Mouse (Mus musculus) lung, postnatal 10 days (tissue): ENCODE data around the gene Slc35e1.
A peak's percentile ranks its signal among the peaks of the same experiment; 100 is the strongest.

Source experiments
- DNase-seq: peaks from one replicate; pipeline ENCODE4 v3.0.0; 2021

Slc35e1 gene

GRCm38 (mm10) chr8:72485456-72486199 is 6.8 kb downstream of the Slc35e1 start:
- DNase-seq, result peak; percentile 85

DNA sequence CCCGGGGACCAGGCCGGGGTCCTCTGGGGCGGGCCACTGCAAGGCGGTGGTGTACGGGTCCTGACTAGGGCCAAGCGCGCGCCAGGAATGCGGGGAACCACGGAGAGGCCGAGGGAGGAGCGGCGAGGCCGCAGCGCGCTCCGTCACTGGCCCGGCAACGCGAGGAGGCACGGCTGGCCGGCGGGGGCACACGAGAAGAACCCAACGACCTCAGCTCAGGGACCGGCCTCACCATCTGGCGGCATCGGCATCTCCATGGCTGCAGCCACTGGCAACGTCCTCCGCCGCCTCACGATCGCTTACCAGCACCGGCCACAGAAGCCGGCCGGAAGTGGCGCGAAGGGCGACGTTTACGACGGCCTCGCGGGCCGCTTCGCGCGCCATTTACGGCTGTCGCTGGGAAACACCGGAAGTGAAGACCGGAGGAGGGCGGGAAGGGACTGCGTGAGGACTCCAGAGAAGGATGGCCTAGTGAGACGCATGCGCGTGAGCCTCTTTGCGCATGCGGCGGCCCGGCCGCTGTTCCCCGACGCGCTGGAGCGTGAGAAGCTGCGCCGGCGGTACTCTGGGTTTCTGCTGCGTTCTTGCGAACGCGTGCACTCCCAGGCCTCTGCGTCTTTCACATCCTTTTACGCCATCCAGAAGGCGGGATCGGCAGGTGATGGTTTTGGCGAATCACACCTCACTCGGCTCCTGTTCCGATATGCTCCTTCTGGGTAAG is 17.4 kb downstream of the Slc35e1 start, which contains the start of gene Cherp:
Cherp (minus strand) TSS at position 401 of the 721 bp plus-strand sequence.
- peak; percentile 98 for DNase-seq

GRCm38 (mm10) chr8:72470684-72471083 is 21.7 kb downstream of the Slc35e1 start:
- no peak for DNase-seq

GRCm38 (mm10) chr8:72469984-72470383 is 22.4 kb downstream of the Slc35e1 start:
- no peak for DNase-seq

DNA sequence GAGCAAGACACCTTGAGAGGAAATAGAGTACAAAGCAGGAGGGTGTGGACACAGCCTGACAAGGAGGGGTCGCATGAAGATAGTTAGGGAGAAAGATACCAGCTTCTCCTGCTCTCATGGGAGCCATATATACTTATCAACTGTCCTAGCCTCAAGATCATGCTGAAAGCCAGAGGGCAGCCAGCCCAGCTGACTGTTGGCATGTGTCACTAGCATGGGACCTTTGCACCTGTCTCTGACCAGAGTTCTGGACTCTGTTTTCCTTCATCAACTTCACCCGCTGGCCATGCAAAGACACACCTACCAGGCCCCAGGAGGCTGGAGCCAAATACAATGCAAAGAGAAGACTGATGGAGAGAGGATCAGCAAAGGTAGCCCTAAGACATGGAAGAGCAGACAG is 23.2 kb downstream of the Slc35e1 start:
- no peak for DNase-seq

- no peak for DNase-seq
Observed at GRCm38 (mm10) chr8:72464211-72464610, 28.2 kb downstream of the Slc35e1 start.

DNA sequence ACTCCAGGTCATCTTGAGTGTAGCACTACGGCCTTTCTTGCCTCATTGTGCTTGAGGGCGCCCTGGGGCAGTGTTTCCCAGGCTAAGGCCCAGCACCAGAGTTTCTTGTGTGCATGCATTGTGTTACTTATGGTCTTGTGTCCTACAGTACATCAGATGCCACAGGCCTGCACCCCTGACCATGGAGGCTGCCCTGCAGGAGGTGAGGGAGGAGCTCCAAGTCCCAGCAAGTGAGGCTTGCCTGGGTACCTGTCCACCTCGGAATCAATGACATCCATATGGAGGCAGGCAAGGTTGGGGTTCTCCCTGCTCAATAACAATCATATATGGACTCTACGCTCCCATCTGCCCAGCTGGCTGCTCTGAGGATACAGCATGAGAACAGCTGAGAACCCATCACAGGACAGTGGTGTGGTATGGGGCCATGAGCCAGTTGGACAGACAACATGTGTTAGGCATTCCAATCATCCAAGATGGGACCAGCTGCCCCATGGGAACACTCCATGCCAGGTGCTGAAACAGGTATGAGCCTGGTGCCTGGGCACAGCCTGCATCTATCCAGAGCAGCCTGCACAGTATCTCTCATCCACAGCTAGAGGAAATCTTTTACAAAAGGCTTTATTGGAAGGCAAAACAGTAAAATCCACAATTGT is 32.4 kb downstream of the Slc35e1 start:
- no peak for DNase-seq

DNA sequence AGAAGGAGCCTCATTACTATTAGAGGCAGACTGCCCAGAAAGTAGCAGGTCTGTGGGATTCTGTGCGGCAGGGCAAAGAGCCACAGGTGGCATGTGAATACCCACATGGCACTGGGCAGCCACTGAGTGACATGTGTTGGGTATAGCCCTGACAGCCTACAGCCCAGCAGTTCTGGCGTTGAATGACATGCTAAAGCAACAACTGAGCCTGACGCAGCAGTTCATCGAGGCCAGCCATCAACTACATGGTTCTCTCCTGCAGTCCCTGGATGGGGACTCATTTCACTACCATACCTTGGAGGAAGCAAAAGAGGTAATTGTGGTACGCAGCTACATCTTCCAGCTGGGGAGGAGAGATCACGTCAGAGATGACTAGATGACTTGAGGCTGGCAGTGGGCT is 34.0 kb downstream of the Slc35e1 start:
- no peak for DNase-seq

- DNase-seq, result no peak
Observed at GRCm38 (mm10) chr8:72457806-72458205, 34.6 kb downstream of the Slc35e1 start.

GRCm38 (mm10) chr8:72455317-72455716 is 37.1 kb downstream of the Slc35e1 start:
- DNase-seq, result no peak

DNA sequence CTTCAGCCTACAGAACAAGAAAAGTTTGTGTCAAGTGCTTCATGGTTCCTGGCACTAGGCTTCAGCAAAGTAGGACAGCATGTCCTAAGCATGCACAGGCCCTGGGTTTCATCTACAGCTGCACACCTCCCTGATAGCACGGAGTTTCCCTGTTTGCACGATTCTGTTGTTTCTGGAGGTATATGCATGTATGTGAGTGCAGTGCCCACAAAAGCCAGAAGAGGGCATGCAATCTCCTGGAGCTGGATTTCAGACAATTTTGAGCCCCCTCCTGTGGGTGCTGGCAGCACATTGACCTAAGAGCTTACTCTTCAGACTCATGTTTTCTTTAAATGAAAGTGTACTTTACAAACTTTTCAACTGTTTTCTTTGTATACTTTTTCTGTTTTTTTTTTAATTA is 38.5 kb downstream of the Slc35e1 start:
- no peak for DNase-seq

DNA sequence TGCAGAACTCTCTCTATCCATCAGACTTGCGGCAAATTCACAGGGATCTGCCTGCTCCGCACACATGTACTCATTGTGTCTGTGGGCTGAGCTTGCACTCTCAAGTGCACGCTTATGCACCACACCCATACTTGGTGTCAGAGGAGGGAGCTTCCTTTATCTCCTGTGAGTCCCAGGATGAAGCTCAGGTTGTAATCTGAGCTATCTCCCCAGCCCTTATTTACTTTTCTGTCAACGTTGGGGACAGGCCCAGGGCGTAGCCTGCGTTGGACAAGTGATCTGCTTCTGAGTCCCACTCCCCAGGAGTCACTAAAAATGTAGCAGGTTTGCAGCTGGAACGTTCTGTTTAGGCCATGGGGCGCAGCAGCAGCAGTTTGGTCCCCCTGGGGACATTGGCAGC is 40.9 kb downstream of the Slc35e1 start:
- no peak for DNase-seq

GRCm38 (mm10) chr8:72445071-72445470 is 47.3 kb downstream of the Slc35e1 start:
- no peak for DNase-seq

DNA sequence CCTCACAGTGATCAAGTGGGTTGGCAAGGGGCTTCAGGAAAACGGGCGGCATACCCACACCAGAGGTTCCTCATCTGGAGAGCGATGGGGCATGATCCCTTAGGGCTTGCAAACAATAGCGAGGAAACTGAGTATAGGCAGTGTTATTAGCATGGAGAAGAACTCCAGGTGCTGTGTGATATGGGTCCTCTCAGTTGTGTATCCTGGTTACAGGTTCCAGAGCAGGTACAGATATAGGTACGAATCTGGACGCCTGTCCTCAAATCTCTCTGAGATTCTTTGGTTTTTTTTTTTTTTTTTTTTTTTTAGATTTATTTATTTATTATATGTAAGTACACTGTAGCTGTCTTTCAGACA is 48.4 kb downstream of the Slc35e1 start:
- DNase-seq, result no peak

- DNase-seq, result peak; percentile 99
Observed at GRCm38 (mm10) chr8:72443338-72443993, 48.9 kb downstream of the Slc35e1 start, which contains the start of the genes Calr3 and 1700030K09Rik. Gene Calr3 (minus strand): TSS chr8:72443870. Gene 1700030K09Rik (plus strand): TSS chr8:72443880.

DNA sequence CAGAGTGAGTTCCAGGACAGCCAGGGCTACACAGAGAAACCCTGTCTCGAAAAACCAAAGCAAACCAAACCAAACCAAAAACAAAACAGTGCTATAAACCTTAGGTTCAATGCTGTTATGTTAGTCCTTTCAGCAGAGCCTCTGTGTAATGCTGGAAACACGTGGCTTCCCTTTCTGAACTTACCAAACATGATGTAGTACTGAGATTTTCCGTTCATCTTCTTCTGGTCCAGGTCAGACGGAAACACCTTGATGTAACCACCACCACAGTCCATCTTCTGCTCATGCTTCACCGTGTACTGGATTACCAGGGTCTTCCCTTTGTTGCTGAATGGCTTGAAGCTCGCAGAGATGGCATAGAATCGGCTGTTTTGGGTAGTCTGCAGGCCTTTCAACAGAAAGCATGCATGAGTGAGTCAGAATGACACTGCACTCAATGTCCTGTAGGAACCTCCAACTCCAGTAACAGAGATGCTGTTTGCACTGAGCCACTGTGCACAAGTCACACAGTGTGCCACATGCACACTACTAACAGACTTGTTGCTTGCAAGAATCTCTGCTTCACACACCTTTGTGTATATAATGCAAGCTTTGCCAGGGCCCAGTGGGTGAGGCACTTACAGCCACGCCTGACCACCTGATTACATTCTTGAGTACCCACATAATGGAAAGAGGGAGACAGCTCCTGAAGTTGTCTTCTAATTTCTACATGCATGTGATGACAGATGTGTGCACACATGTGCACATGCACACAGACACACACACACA is 54.0 kb downstream of the Slc35e1 start:
- DNase-seq, result no peak

DNA sequence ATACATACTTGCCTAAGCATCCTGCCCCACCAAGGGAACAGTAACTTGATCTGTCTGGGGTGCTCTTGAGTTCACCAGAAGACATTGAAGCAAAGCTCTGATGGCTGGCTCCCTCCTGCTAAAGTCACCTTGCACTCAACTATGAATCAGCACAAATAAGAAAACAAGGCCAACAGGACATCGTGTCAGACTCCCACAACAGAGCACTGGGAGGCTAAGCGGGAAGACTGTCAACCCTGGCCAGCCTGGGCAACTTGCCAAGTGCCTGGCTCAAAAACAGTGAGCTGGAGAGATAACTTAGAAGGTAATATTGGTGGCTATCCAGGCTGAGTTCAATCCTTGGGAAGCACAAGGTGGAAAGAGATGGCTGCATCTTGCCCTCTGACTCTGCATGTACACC is 57.5 kb downstream of the Slc35e1 start:
- DNase-seq, result peak; percentile 22
